Mouse (Mus musculus): ENCODE measurements at regions not wholly inside any gene's neighbourhood (a gene's known extent, or its start where the extent isn't known, plus 50 kb on each side); places are given as distances from the start of the nearest gene placed in this dataset.

- no peaks in the 10 kb centered on the region for H3K36me3 ChIP-seq (ENCODE audit: control insufficient read depth, insufficient read depth, low read length, poor library complexity, severe bottlenecking)
- DNase-seq (ENCODE audit: low read depth, low spot score), result no peak
- no peaks in the 10 kb centered on the region for H3K27me3 ChIP-seq (ENCODE audit: control insufficient read depth, insufficient read depth, low read length, poor library complexity, severe bottlenecking)
Measured at GRCm38 (mm10) chr11:57432299-57432698, 86.1 kb downstream of the Fam114a2 start.

- Histone ChIP-seq H3K27me3 (ENCODE audit: control insufficient read depth, insufficient read depth, low read length, poor library complexity, severe bottlenecking) (no peaks in the 10 kb centered on the region), H3K36me3 (ENCODE audit: control insufficient read depth, insufficient read depth, low read length, poor library complexity, severe bottlenecking) (no peaks in the 10 kb centered on the region)
- DNase-seq (ENCODE audit: low read depth, low spot score), result no peak
Measured at GRCm38 (mm10) chr11:57431886-57432285, 86.5 kb downstream of the Fam114a2 start.

DNA sequence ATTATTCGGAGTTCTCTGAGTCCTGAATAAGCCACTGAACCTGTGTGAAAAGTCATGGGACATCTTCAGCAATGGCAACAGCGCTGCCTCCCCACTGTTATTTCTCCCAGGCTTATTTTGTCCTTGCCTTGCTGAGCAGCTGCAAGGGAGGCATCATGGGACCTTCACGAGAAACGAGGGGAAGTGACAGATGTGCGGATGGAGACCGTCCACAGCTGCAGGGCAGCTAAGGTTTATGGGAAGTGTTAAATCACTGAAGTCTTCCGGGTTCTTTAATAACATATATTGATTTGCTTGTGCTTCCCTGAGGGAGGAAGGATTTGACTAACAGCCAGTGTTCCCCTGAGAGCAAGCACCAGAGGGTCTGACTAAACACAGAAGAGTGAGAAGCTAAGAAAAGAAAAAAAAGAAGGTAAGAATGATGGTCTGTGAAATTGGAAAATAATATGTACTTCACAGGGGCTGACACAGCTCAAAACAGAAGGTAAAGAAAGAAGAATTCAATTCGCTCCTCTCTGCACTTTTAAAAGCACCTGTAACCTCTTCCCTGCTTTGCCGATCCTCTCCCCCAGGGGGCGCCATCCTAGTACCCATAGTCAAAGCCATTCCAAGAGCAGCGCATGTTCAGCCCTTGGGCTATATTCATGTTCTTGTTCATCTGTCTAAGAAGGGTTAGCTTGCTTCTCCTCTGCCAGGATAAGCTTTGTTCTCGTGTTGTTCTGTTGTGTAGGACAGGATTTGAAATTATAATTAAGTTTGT, 92.2 kb downstream of the Fam114a2 start:
- DNase-seq (ENCODE audit: low read depth, low spot score), result peak; percentile 62
- no peaks in the 10 kb centered on the region for H3K27me3 ChIP-seq (ENCODE audit: control insufficient read depth, insufficient read depth, low read length, poor library complexity, severe bottlenecking)
- no peaks in the 10 kb centered on the region for H3K36me3 ChIP-seq (ENCODE audit: control insufficient read depth, insufficient read depth, low read length, poor library complexity, severe bottlenecking)

DNA sequence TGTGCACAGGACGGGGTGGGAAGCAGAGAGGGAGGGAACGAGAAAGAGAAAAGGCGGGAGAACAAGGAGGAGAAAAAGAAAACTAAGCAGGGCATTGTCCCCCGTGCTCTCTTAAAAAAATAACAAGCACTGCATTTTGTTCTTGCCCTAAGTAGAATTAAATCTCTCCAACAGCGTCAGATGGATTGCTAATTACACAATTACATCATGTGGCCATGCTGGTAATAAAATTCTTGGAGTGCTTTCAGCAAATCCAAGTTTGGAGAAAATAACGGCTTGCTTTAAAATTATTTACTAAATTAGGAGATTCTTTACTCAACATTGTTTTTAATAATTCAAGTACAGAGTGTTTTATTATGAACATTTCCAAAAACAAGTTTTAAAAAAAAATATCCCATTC, 99.0 kb downstream of the Fam114a2 start:
- DNase-seq (ENCODE audit: low read depth, low spot score), result no peak
- Histone ChIP-seq H3K36me3 (ENCODE audit: control insufficient read depth, insufficient read depth, low read length, poor library complexity, severe bottlenecking) (no peaks in the 10 kb centered on the region), H3K27me3 (ENCODE audit: control insufficient read depth, insufficient read depth, low read length, poor library complexity, severe bottlenecking) (no peaks in the 10 kb centered on the region)

GRCm38 (mm10) chr11:57416011-57416410, 102.4 kb downstream of the Fam114a2 start:
- H3K36me3 ChIP-seq (ENCODE audit: control insufficient read depth, insufficient read depth, low read length, poor library complexity, severe bottlenecking), result no peaks in the 10 kb centered on the region
- no peaks in the 10 kb centered on the region for H3K27me3 ChIP-seq (ENCODE audit: control insufficient read depth, insufficient read depth, low read length, poor library complexity, severe bottlenecking)
- no peak for DNase-seq (ENCODE audit: low read depth, low spot score)

- DNase-seq (ENCODE audit: low read depth, low spot score), result no peak
- no peaks in the 10 kb centered on the region for H3K27me3 ChIP-seq (ENCODE audit: control insufficient read depth, insufficient read depth, low read length, poor library complexity, severe bottlenecking)
Measured at GRCm38 (mm10) chr11:57415167-57415566, 103.2 kb downstream of the Fam114a2 start.

DNA sequence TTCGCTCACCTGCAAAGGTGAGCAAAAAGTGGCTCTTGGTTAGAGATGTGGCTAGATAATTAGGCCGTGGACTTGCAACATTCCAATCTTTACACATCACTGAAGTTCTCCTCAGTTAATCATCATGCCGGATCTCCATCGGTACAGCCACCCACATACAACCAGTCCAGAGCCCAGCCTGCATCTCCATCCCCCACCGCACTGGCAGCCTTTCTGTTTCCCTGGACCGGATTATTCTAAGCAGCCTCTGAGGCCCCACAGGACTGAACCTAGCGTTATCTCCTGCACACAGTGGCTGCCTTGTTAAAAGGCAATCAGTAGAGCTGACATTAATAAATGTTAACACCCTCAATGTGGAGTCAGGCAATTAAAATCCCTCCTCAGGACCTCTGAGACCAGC, 103.7 kb downstream of the Fam114a2 start:
- no peaks in the 10 kb centered on the region for H3K36me3 ChIP-seq (ENCODE audit: control insufficient read depth, insufficient read depth, low read length, poor library complexity, severe bottlenecking)
- no peaks in the 10 kb centered on the region for H3K27me3 ChIP-seq (ENCODE audit: control insufficient read depth, insufficient read depth, low read length, poor library complexity, severe bottlenecking)
- no peak for DNase-seq (ENCODE audit: low read depth, low spot score)

More at GRCm38 (mm10) chr11:57415167-57415566, 103.2 kb downstream of the Fam114a2 start:
- H3K36me3 ChIP-seq (ENCODE audit: control insufficient read depth, insufficient read depth, low read length, poor library complexity, severe bottlenecking), result no peaks in the 10 kb centered on the region

DNA sequence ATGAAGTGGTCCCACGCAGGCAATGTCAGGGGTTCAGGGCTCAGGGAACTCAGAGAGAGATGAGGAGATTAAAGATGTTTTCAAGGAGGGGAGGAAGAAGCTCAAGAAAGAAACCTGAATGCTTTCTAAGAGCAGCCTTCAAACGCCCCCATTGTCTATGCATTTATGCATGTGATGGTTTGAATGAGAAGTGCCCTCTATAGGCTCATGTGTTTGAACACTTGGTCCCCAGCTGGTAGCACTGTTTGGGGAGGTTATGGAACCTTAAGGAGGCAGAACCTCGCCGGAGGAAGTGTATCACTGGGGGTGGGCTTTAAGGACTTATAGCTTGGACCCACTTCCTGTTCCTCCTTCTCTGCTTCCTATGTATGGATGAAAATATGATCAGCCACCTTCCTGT, 105.1 kb downstream of the Fam114a2 start:
- H3K36me3 ChIP-seq (ENCODE audit: control insufficient read depth, insufficient read depth, low read length, poor library complexity, severe bottlenecking), result no peaks in the 10 kb centered on the region
- no peaks in the 10 kb centered on the region for H3K27me3 ChIP-seq (ENCODE audit: control insufficient read depth, insufficient read depth, low read length, poor library complexity, severe bottlenecking)
- DNase-seq (ENCODE audit: low read depth, low spot score), result no peak

- no peak for DNase-seq (ENCODE audit: low read depth, low spot score)
- no peaks in the 10 kb centered on the region for H3K36me3 ChIP-seq (ENCODE audit: control insufficient read depth, insufficient read depth, low read length, poor library complexity, severe bottlenecking)
- H3K27me3 ChIP-seq (ENCODE audit: control insufficient read depth, insufficient read depth, low read length, poor library complexity, severe bottlenecking), result no peaks in the 10 kb centered on the region
Measured at GRCm38 (mm10) chr11:57412766-57413165, 105.7 kb downstream of the Fam114a2 start.

- H3K27me3 ChIP-seq (ENCODE audit: control insufficient read depth, insufficient read depth, low read length, poor library complexity, severe bottlenecking), result no peaks in the 10 kb centered on the region
- H3K36me3 ChIP-seq (ENCODE audit: control insufficient read depth, insufficient read depth, low read length, poor library complexity, severe bottlenecking), result no peaks in the 10 kb centered on the region
- no peak for DNase-seq (ENCODE audit: low read depth, low spot score)
Measured at GRCm38 (mm10) chr11:57404172-57404571, 114.2 kb downstream of the Fam114a2 start.

GRCm38 (mm10) chr11:57401610-57402009, 116.8 kb downstream of the Fam114a2 start:
- no peak for DNase-seq (ENCODE audit: low read depth, low spot score)
- no peaks in the 10 kb centered on the region for H3K36me3 ChIP-seq (ENCODE audit: control insufficient read depth, insufficient read depth, low read length, poor library complexity, severe bottlenecking)
- no peaks in the 10 kb centered on the region for H3K27me3 ChIP-seq (ENCODE audit: control insufficient read depth, insufficient read depth, low read length, poor library complexity, severe bottlenecking)

- Histone ChIP-seq H3K36me3 (ENCODE audit: control insufficient read depth, insufficient read depth, low read length, poor library complexity, severe bottlenecking) (no peaks in the 10 kb centered on the region), H3K27me3 (ENCODE audit: control insufficient read depth, insufficient read depth, low read length, poor library complexity, severe bottlenecking) (no peaks in the 10 kb centered on the region)
- DNase-seq (ENCODE audit: low read depth, low spot score), result no peak
Measured at GRCm38 (mm10) chr11:57399366-57399765, 119.1 kb downstream of the Fam114a2 start.

- no peaks in the 10 kb centered on the region for H3K36me3 ChIP-seq (ENCODE audit: control insufficient read depth, insufficient read depth, low read length, poor library complexity, severe bottlenecking)
- H3K27me3 ChIP-seq (ENCODE audit: control insufficient read depth, insufficient read depth, low read length, poor library complexity, severe bottlenecking), result no peaks in the 10 kb centered on the region
- DNase-seq (ENCODE audit: low read depth, low spot score), result no peak
Measured at GRCm38 (mm10) chr11:57396429-57396828, 122.0 kb downstream of the Fam114a2 start.

DNA sequence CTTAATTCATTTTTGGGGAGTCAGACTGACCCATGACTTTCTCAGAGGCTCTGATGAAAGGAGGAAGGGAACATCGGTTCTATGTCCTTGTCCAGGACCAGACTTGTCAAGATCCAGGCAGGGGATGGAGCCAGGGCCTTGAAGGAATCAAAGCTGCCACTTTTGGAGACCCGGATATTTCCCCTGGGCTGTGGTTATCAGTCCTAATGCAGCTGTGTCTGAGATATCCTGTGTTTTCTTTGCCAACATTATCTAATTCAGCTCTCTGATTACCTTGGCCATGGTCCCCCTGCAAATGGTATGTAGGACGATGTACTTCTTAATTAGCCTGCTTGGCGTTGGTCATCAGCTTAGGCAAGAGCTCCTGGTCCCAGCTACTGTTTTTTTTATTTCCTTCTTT, 127.6 kb downstream of the Fam114a2 start:
- no peak for DNase-seq (ENCODE audit: low read depth, low spot score)
- H3K36me3 ChIP-seq (ENCODE audit: control insufficient read depth, insufficient read depth, low read length, poor library complexity, severe bottlenecking), result no peaks in the 10 kb centered on the region
- no peaks in the 10 kb centered on the region for H3K27me3 ChIP-seq (ENCODE audit: control insufficient read depth, insufficient read depth, low read length, poor library complexity, severe bottlenecking)
